Mouse (Mus musculus) forebrain, embryonic 14.5 days (tissue): ENCODE data around the gene Mfng. TPM values are rescaled to one million over a fixed set of nuclear protein-coding genes. Genes with fewer than 3 reads are reported as not detected.
A peak's percentile ranks its signal among the peaks of the same experiment; 100 is the strongest.

ENCODE experiments used
- ATAC-seq: fragments of 200-750 bp; cut with Nextera tagmentation; 2 replicates; pipeline ENCODE4 v1.8.0; 2017; ENCODE audit warnings: mild to moderate bottlenecking, moderate library complexity
- DNase-seq: peaks from one replicate; pipeline ENCODE4 v3.0.0-alpha.2; 2015; ENCODE audit warnings: low spot score
- H3K27ac ChIP-seq: fragments of 300-500 bp; sonication (generic); 2 replicates; pipeline ENCODE4 v1.5.1; 2014; ENCODE audit warnings: low read depth, mild to moderate bottlenecking, control low read depth, low read length, moderate library complexity
- H3K27me3 ChIP-seq: fragments of 300-500 bp; sonication (generic); replicated peaks from 2 replicates; pipeline ENCODE4 v1.6.1; 2014; ENCODE audit warnings: low read length, control low read depth, mixed read lengths; ENCODE audit not compliant: control insufficient read depth, insufficient read depth
- H3K36me3 ChIP-seq: fragments of 300-500 bp; sonication (generic); 2 replicates; pipeline ENCODE4 v1.6.1; 2014; ENCODE audit warnings: low read length, control low read depth; ENCODE audit not compliant: control insufficient read depth, insufficient read depth
- H3K4me1 ChIP-seq: fragments of 300-500 bp; sonication (generic); 2 replicates; pipeline ENCODE4 v1.6.1; 2014; ENCODE audit warnings: antibody characterized with exemption, low read length, control low read depth; ENCODE audit not compliant: control insufficient read depth, insufficient read depth
- H3K4me2 ChIP-seq: fragments of 300-500 bp; sonication (generic); 2 replicates; pipeline ENCODE4 v1.6.1; 2014; ENCODE audit warnings: mild to moderate bottlenecking, control low read depth, low read length
- H3K4me3 ChIP-seq: fragments of 300-500 bp; sonication (generic); 2 replicates; pipeline ENCODE4 v1.5.1; 2014; ENCODE audit warnings: low read depth, low read length, control low read depth
- H3K9ac ChIP-seq: fragments of 300-500 bp; sonication (generic); 2 replicates; pipeline ENCODE4 v1.6.1; 2014; ENCODE audit warnings: mild to moderate bottlenecking, low read length, control low read depth, moderate library complexity
- H3K9me3 ChIP-seq: fragments of 300-500 bp; sonication (generic); replicated peaks from 2 replicates; pipeline ENCODE4 v1.6.1; 2016; ENCODE audit warnings: low read length, control low read depth, mixed read lengths; ENCODE audit not compliant: control insufficient read depth
- WGBS: fragments of 180-500 bp; shearing (Covaris S2); extraction: QIAGEN DNeasy Blood & Tissue Kit; methylation state at CpG from one replicate; pipeline ENCODE4 v1.1.7; 2014; 5-methylcytosine and 5-hydroxymethylcytosine counted together
- polyA plus RNA-seq: library from polyadenylated mRNA; unstranded; fragments of >200 nt; fragmentation: Nextera tagmentation; extraction: Ambion mirVana; gene quantifications from 2 replicates; pipeline ENCODE4 v1.2.1, GENCODE M21; 2014

Mfng gene
- polyA plus RNA-seq, 1 experiment from 2014 or later = 51.5 TPM

DNA sequence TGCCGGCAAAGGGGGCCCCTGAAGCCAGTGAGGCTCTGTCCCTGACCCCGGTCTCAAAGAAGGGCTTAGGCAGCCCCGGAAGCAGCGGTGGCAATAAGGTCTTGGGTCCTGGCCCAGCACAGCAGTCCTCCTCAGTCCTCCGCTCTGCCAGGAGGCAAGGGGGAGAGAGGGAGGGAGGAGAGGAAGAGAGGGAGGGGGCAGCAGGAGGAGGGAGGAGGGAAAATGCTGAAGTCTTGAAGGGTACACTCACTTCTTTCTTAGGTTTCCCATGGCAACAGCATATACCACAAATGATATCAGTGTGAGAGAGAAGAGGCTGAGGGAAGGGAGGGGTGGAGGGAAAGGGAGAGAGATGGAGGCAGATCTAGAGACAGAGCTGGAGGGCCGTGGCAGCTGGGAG, 62.6 kb downstream of the Mfng start:
- peak; percentile 86 for DNase-seq
- peak; percentile 67 for ATAC-seq
- Histone ChIP-seq H3K4me1 (peaks cover 25% of the 10 kb centered on the region), H3K9ac (peak overlapping the region; percentile 1; the same call in 1 of the 2 replicates), H3K27me3 (peaks cover 20% of the 10 kb centered on the region; the same call in 1 of the 2 replicates), H3K27ac (peak overlapping the region; percentile 56; the same call in 1 of the 2 replicates), H3K36me3 (no peaks in the 10 kb centered on the region), H3K4me2 (peak overlapping the region; percentile 23), H3K9me3 (no peaks in the 10 kb centered on the region), H3K4me3 (no peak overlapping the region)
- WGBS = 33% methylated on average over 6 of the region's 6 CpGs

DNA sequence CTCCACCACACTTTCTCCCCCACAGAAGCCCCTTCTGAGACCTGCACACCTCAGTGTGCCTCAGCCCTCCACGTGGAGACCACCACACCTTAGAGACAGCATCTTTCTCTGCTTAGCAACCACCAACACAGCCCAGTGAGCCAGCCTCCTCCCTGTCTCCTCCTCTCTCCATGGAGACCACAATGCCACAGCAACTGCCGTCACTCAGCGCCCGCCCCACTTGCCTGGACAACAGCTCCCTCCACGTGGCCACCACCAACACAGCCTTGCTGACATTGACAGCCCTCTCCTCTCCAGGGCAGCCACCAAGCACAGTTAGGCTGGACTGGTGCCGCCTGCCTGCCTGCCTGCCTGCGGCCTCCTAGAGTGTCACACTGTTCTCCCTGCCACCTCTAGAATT, 63.5 kb downstream of the Mfng start:
- peak; percentile 56 for ATAC-seq
- 18% methylated on average over 7 of the region's 7 CpGs for WGBS

DNA sequence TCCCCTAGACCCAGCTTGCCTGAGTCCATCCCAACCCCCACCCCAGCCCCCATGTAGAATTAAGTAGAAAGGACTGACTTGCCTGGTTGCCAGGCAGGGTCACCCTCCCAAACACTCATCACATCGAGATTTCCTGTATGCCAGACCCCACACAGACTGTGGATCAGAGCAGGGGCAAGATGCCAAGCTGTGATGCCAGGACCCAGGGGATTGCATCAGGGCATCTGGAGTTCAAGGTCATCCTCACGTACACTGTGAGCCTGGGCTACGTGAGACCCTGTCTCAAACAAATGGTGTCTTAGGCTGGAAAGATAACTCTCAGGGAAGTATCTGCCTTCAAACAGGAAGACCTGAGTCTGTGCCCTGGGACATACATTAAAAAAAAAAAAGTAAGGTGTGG, 66.6 kb downstream of the Mfng start:
- Histone ChIP-seq H3K36me3 (no peaks in the 10 kb centered on the region), H3K27me3 (0 out of 2 replicates have a peak, but pooled peaks cover under 1% of the 10 kb centered on the region), H3K4me2 (no peak overlapping the region), H3K9me3 (no peaks in the 10 kb centered on the region), H3K27ac (no peak overlapping the region), H3K9ac (no peak overlapping the region), H3K4me1 (peaks cover 14% of the 10 kb centered on the region), H3K4me3 (no peak overlapping the region)
- ATAC-seq (no peak), DNase-seq (no peak)
- WGBS = 47% methylated on average over 3 of the region's 3 CpGs

More for the DNA sequence above, 63.5 kb downstream of the Mfng start:
- Histone ChIP-seq H3K4me2 (peak overlapping the region; percentile 23; the same call in 1 of the 2 replicates), H3K4me1 (peaks cover 25% of the 10 kb centered on the region), H3K9ac (peak overlapping the region; percentile 1; the same call in 1 of the 2 replicates), H3K27ac (peak overlapping the region; percentile 56), H3K27me3 (peaks cover 16% of the 10 kb centered on the region; the same call in 1 of the 2 replicates), H3K9me3 (no peaks in the 10 kb centered on the region), H3K4me3 (no peak overlapping the region), H3K36me3 (no peaks in the 10 kb centered on the region)
- peak; percentile 72 for DNase-seq

Other genes with a start within 250 kb of the Mfng start
- 7.8 and 8.6 TPM in 2 replicates for gene C1qtnf6, start 242.1 kb downstream of the Mfng start, polyA plus RNA-seq
- gene Sstr3, start 228.8 kb downstream of the Mfng start, polyA plus RNA-seq = 0.64 and 0.91 TPM in 2 replicates
- gene Rac2, start 200.7 kb downstream of the Mfng start, polyA plus RNA-seq = 3.5 and 5.9 TPM in 2 replicates
- 2.4 and 2.7 TPM in 2 replicates for gene Cyth4, start 176.4 kb downstream of the Mfng start, polyA plus RNA-seq
- 3.7 and 5.3 TPM in 2 replicates for gene Elfn2, start 54.7 kb downstream of the Mfng start, polyA plus RNA-seq
- 1.1 and 1.4 TPM in 2 replicates for gene Card10, start 29.6 kb upstream of the Mfng start, polyA plus RNA-seq
- gene Cdc42ep1, start 69.1 kb upstream of the Mfng start, polyA plus RNA-seq = 5.1 and 8.0 TPM in 2 replicates
- gene Lgals2, start 82.1 kb upstream of the Mfng start, polyA plus RNA-seq = not detected in 2 replicates
- 34.8 and 46.5 TPM in 2 replicates for gene Gga1, start 103.7 kb upstream of the Mfng start, polyA plus RNA-seq
- gene Gm49510, start 126.2 kb upstream of the Mfng start, polyA plus RNA-seq = not detected in 2 replicates
- gene Sh3bp1, start 126.3 kb upstream of the Mfng start, polyA plus RNA-seq = 4.2 and 5.8 TPM in 2 replicates
- 101 and 109 TPM in 2 replicates for gene Pdxp, start 140.4 kb upstream of the Mfng start, polyA plus RNA-seq
- 89.0 and 98.0 TPM in 2 replicates for gene Lgals1, start 153.2 kb upstream of the Mfng start, polyA plus RNA-seq
- gene Nol12, start 161.5 kb upstream of the Mfng start, polyA plus RNA-seq = 63.4 and 73.8 TPM in 2 replicates
- 29.3 and 38.7 TPM in 2 replicates for gene Triobp, start 174.2 kb upstream of the Mfng start, polyA plus RNA-seq